Mouse (Mus musculus) gastrocnemius, postnatal 25 days (tissue): Measurements from ENCODE around the gene Ank2. TPM values are rescaled to one million over a fixed set of nuclear protein-coding genes. Genes with fewer than 3 reads are reported as not detected.

ENCODE experiments used
- DNase-seq: peaks from one replicate; pipeline ENCODE4 v3.0.0; 2022
- total RNA-seq, 2 experiments: library from RNA; stranded (reverse); gene quantifications; 1 replicate in 1 of 2; 2 replicates in 1 of 2; pipeline ENCODE4 v1.2.3; 2021

Gene Ank2
- total RNA-seq, 2 experiments from 2014 or later = 93.4 to 95.2 TPM

- DNase-seq = no peak
Measured at GRCm38 (mm10) chr3:127113238-127113637, 385.9 kb downstream of the Ank2 start.

GRCm38 (mm10) chr3:127109413-127109812, 389.7 kb downstream of the Ank2 start:
- DNase-seq = no peak

DNA sequence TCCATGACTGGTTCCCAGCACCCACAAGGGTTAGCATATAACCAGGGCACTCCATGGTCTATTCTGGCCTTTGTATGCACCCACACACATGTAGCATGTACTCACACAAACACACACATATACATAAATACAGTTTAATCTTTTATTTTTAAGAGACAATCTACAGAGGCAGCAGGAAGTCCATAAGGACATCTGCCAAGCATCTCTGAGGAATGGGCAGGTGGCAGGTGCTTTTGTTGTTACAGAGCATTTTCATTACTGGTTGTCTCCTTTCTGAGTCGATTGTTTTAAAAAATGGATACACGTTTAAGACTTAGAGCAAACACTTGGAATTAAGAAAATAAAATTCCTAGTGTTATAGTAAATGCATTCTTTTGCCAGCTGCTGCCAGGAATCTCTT, 390.7 kb downstream of the Ank2 start:
- DNase-seq = no peak

GRCm38 (mm10) chr3:127107281-127107680, 391.9 kb downstream of the Ank2 start:
- DNase-seq = peak; percentile 27

DNA sequence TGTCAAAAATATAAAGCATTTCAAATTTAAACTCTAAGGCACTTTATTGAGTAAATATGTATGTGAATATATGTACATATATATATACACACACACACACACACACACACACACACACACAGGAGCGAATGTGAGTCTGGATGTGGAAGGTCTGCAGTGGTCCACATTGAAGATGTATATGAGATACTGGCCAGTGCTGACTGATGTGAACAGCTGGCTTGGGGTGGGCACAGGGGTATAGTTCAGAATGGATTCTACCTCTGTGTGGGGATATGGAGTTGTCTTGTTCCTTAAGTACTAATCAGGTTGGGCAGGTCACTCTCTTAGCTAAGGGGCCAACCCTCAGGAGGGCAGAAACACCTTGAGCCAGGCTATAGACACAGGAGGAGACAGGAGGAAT, 397.8 kb downstream of the Ank2 start:
- DNase-seq = no peak

DNA sequence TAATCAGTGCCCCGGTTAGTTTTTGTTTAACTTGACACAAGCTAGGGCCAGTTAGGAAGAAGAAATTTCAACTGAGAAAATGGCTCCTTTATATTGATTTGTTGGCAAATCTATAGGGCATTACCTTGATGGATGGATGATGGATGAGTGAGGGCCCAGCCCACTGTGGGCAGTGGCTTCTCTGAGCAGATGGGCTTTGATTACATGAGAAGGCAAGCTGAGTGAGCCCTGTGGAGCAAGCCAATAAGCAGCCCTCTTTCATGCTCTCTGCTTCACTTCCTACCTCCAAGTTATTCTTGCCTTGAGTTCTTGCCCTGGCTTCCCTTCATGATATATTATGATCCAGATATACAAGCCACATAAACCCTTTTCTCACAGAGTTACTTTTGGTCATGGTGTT, 401.4 kb downstream of the Ank2 start:
- DNase-seq = no peak

GRCm38 (mm10) chr3:127097106-127097505, 402.0 kb downstream of the Ank2 start:
- DNase-seq = no peak

- no peak for DNase-seq
Measured at GRCm38 (mm10) chr3:127093631-127094030, 405.5 kb downstream of the Ank2 start.

GRCm38 (mm10) chr3:127087574-127087973, 411.6 kb downstream of the Ank2 start:
- DNase-seq = no peak

DNA sequence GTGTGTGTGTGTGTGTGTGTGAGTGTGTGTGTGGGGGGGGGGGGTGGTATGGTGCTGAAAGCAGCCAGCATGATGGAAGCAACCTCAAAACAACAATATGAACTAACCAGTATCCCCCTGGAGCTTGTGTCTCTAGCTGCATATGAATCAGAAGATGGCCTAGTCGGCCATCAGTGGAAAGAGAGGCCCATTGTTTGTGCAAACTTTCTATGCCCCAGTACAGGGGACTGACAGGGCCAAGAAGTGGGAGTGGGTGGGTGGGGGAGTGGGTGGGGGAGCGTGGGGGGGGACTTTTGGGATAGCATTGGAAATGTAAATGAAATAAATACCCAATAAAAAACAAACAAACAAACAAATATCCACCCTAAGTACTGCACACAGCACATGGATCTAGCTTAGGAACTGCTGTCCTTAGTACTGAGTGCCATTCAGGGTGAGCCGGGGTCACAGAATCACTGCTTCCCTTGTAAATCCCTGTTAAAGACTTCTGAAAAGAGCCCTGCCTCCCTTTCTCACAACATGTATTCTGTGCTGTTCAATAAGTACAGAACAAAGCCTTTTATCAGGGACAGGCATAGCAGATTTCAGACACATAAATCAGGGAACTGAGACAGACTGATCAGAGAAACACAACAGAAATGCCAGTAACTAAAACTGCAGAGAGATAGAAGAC, 412.2 kb downstream of the Ank2 start:
- no peak for DNase-seq

- DNase-seq = no peak
Measured at GRCm38 (mm10) chr3:127077369-127077768, 421.8 kb downstream of the Ank2 start.

DNA sequence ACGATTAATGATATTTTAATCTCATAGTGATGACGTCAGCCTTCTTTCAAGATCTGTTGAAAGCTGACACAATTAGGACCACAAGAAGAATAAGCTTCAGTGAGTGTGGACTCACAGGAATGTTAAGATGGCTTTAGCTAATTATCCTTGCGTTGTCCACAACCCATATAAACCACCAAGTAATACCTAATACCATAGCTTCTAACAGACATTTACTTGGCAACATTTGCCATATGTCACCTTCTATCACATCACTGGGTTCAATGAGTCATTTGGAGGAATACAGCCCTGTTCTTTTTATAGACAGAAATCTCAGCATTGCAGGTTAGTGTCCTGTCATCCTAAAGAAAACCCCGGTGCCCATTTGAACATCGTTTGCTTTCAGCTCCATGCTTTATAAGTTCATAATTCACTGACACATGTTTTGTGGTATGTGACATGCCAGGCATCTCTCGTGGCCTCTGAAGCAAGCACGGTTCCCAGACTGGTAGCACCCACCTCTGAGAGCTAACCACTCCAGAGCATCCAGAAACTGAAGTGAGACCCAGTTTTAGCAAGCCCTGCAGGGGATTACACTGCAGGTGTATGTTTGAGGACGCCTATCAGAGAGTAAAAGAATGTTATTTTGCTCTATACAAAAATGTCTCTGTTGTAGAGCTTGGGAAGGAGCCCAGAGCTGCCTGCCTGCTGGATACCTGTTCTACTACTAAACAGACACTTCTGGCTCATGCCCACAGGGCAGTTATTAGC, 423.4 kb downstream of the Ank2 start:
- DNase-seq = no peak

DNA sequence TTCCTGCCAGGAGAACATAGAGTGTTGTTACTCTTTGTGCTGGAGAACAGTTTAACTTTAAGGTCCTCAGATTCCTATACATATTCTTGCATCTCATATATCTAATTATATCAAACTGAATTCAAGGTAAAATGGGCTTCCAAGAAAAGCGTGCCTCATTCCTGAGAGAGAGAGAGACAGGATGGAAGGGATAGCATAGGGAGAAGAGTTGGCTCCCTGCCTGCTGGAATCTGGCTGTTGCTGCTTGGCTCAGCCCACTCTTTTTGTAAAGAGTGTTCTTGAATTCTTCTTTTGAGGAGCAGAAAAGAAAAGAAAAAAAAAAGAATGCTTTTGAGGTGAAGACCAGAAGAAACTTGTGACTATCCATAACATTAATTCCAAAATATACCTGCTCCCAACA, 427.7 kb downstream of the Ank2 start:
- peak; percentile 5 for DNase-seq

DNA sequence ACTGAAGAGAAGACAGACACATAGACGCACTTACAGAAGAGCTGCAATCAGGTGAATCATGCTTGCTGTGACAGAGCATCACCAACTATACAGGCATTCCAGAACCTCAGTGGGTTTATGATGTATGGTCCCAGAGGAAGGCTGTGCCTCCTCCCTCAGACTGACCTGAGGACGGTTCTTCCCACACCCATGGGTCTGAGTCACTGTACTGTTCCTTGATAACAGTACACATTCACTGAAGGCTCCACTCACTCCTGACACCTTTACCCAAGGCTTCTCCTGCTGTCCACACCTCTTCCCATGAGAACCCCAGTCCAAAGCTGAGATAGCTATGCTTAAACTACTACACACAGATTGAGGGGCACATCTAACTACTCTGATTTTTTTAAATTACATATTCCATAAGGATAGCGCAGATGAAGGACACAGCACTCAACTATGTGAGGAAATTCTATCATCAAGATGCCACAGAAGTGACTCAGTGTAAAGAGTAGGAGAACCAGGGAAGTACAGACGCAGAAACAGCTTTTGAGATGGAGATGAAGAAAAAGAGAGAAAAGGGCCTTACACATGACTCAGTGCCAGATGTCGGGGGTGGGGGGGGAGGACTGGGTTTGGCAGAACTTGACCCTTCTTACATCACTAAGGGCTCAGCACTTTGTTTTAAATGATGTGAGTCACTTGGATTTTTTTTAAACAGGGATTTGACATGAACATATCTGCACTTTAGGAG, 435.3 kb downstream of the Ank2 start:
- DNase-seq = no peak

- no peak for DNase-seq
Measured at GRCm38 (mm10) chr3:127059671-127060070, 439.5 kb downstream of the Ank2 start.

GRCm38 (mm10) chr3:127041288-127041687, 457.9 kb downstream of the Ank2 start:
- no peak for DNase-seq

DNA sequence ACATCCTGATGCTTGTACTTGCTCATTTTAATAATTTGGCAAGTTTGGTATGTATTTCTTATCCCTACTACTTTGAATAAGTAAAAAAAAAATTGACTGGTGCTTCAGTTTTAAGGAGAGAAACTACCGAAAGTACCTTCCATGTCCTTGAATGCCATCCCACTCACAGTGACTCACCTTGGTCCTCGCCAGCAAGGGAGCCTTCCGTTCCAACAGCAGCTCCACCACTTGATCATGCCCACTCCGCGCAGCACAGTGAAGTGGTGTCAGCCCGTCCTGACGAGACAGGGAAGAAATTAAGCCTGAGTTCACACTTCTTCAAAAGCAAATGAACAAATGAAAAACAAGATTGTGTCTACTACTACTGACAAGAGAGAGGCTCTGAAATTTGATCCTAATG, 460.6 kb downstream of the Ank2 start:
- DNase-seq = no peak

DNA sequence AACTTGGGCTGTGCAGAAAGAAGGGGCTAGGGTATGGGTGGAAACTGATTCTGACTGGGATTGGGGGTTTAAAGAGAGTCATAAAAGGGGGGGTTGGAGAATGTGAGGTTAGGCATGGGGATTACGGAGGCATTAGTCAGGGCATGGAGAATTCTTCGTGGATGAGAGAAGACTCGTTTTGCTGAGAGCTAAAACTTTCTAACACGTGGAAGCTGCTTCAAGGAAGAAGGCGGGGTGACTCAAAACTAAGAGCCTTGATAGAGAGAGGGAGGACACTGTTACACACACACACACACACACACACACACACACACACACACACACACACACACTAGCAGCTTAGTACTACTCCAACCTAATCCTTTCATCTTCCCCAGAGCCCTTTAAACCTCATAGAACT, 463.0 kb downstream of the Ank2 start:
- no peak for DNase-seq

DNA sequence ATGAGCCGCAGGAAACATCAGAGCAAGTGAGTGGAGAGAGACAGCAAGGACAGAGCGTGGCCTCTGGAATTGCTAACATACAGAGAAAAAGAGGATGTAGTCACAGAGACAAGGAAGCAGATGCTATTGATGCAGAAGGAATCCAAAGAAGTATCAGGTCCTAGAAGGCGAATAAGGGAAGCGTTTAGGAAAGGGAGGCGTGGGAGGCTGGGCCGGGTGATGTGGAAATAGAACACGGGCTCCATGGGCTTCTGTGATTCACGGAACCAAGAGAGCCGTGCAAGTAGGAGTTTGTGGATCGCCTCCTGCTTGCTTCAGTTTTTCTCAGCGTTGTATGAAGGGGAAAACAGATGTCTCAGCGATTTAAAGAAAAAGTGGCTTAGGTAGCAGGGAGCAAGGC, 463.6 kb downstream of the Ank2 start:
- DNase-seq = no peak

- DNase-seq = no peak
Measured at GRCm38 (mm10) chr3:127034983-127035382, 464.2 kb downstream of the Ank2 start.

GRCm38 (mm10) chr3:127023992-127024391, 475.2 kb downstream of the Ank2 start:
- no peak for DNase-seq

DNA sequence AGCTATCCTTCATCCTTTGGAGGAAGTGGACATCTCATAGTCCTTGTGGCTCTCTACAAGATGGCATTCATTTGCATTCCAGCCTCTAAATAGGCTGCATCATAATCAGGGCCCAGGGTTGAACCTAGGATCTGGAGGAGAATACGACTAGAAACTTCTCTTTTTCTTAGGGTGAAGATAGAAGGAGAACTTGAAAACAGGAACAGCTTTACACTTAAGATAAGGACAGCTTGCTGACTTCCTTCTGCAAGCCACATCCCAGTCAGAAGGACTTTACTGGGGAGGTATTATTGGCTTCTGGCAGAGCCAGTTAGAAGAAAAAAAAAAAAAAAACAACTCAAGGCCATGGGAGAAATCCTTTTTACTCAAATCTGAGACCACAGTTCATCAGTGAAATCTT, 479.0 kb downstream of the Ank2 start:
- DNase-seq = no peak

- DNase-seq = no peak
Measured at GRCm38 (mm10) chr3:127019728-127020127, 479.4 kb downstream of the Ank2 start.
